Mouse (Mus musculus) hindbrain, embryonic 16.5 days (tissue): Measurements from ENCODE around the gene 1700122O11Rik. TPM values are rescaled to one million over a fixed set of nuclear protein-coding genes. Genes with fewer than 3 reads are reported as not detected.

ENCODE experiments used
- ATAC-seq: fragments of 200-750 bp; cut with Nextera tagmentation; 2 replicates; pipeline ENCODE4 v1.8.0; 2017; ENCODE audit warnings: moderate TSS enrichment, moderate library complexity
- H3K27ac ChIP-seq: fragments of 300-500 bp; sonication (generic); 2 replicates; pipeline ENCODE4 v1.5.1; 2014; ENCODE audit warnings: low read depth, mild to moderate bottlenecking, control low read depth, low read length, moderate library complexity
- H3K27me3 ChIP-seq: fragments of 300-500 bp; sonication (generic); replicated peaks from 2 replicates; pipeline ENCODE4 v1.6.1; 2014; ENCODE audit warnings: low read length; ENCODE audit not compliant: control insufficient read depth, insufficient read depth
- H3K36me3 ChIP-seq: fragments of 300-500 bp; sonication (generic); 2 replicates; pipeline ENCODE4 v1.6.1; 2014; ENCODE audit warnings: mild to moderate bottlenecking, low read length, moderate library complexity, mixed read lengths; ENCODE audit not compliant: control insufficient read depth, insufficient read depth
- H3K4me1 ChIP-seq: fragments of 300-500 bp; sonication (generic); 2 replicates; pipeline ENCODE4 v1.6.1; 2014; ENCODE audit warnings: low read depth, low read length; ENCODE audit not compliant: control insufficient read depth, insufficient read depth
- H3K4me2 ChIP-seq: fragments of 300-500 bp; sonication (generic); 2 replicates; pipeline ENCODE4 v1.6.1; 2014; ENCODE audit warnings: mild to moderate bottlenecking, low read length, control low read depth, moderate library complexity
- H3K4me3 ChIP-seq: fragments of 300-500 bp; sonication (generic); 2 replicates; pipeline ENCODE4 v1.5.1; 2014; ENCODE audit warnings: mild to moderate bottlenecking, low read length, control low read depth, moderate library complexity
- H3K9ac ChIP-seq: fragments of 300-500 bp; sonication (generic); 2 replicates; pipeline ENCODE4 v1.6.1; 2014; ENCODE audit warnings: low read depth, mild to moderate bottlenecking, control low read depth, low read length, moderate library complexity
- H3K9me3 ChIP-seq: fragments of 300-500 bp; sonication (generic); 2 replicates; pipeline ENCODE4 v1.6.1; 2014; ENCODE audit warnings: mild to moderate bottlenecking, low read length, moderate library complexity; ENCODE audit not compliant: control insufficient read depth
- WGBS: fragments of 180-500 bp; shearing (Covaris S2); extraction: QIAGEN DNeasy Blood & Tissue Kit; methylation state at CpG from one replicate; pipeline ENCODE4 v1.1.7; 2014; 5-methylcytosine and 5-hydroxymethylcytosine counted together
- polyA plus RNA-seq: library from polyadenylated mRNA; unstranded; fragments of >200 nt; fragmentation: Nextera tagmentation; extraction: Ambion mirVana; gene quantifications from 2 replicates; pipeline ENCODE4 v1.2.1, GENCODE M21; 2015

1700122O11Rik gene
- polyA plus RNA-seq: not detected in 2 replicates

DNA sequence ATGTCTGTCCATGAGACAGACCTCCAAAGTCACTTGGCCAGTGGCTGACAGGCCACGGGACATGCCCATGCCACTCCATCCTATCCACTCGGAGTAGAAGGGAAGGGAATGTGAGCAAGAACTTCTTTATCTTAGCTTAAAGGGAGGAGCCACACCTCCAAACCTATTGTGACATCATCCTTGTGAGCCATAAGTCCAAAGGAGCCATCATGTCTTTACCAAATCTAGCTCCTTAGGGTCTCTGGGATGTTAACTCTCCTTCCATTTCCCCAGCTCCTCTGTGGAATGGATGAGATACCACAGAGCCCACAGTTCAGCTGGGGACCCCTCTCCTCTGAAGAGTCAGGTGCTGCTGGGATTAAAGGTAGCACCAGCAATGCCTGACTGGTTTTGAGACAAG is at the start of gene 1700122O11Rik:
Gene 1700122O11Rik (minus strand): TSS at position 101 of the 400 bp plus-strand sequence.
- ATAC-seq: no peak
- H3K27me3 ChIP-seq: peaks cover 9% of the 10 kb centered on the region
- 96% methylated on average over 2 of the region's 2 CpGs for WGBS

DNA sequence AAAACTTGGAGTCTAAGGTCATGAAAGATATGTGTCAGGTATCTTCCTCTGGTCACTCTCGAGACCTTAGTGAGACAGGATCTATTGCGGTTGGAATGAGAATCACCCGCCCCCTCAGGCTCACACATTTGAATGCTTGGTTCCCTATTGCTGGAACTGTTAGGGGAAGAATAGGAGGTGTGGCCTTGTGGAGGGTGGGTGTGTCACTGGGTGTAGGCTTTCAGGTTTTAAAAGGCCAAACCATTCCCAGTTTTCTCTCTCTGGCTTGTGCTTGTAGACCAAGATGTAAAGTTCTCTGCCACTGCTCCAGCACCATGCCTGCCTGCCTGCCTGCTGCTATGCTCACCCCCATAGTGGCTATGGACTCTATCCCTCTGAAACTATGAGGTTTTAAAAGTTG is 42.5 kb upstream of the 1700122O11Rik start:
- WGBS: 52% methylated on average over 3 of the region's 3 CpGs
- no peak overlapping the region for H3K4me2 ChIP-seq

More for the DNA sequence above, at the start of gene 1700122O11Rik:
- H3K4me2 ChIP-seq: no peak within 1 kb of the TSS
- no peaks in the 10 kb centered on the region for H3K36me3 ChIP-seq
- H3K4me1 ChIP-seq: peaks cover 15% of the 10 kb centered on the region
- no peak within 1 kb of the TSS for H3K4me3 ChIP-seq
- no peak within 1 kb of the TSS for H3K27ac ChIP-seq
- H3K9me3 ChIP-seq: no peaks in the 10 kb centered on the region
- no peak within 1 kb of the TSS for H3K9ac ChIP-seq

DNA sequence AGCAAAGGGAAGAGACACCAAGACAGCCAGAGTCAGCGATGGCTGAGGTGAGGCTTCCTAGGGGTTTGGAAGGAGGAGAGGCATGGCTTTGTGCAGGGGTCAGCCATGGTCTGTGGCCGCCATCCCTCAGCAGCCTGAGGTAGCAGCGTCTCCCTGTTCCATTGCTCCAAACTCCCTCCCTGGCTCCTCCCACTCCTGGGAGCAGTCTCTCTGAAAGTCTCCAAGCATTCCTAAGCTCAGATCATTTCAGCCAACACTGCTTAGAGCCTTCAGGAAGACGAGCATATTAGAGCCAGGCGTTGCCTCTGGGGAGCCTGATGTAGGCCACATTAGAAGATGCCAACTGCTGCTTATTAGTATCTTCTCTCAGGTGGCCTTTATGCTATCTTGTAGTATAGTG is 29.6 kb upstream of the 1700122O11Rik start:
- Histone ChIP-seq H3K4me3 (no peak overlapping the region), H3K4me1 (peaks cover 4% of the 10 kb centered on the region; the same call in 1 of the 2 replicates), H3K36me3 (no peaks in the 10 kb centered on the region), H3K9me3 (no peaks in the 10 kb centered on the region; the same call in 1 of the 2 replicates), H3K27me3 (no peaks in the 10 kb centered on the region), H3K9ac (no peak overlapping the region), H3K4me2 (no peak overlapping the region), H3K27ac (no peak overlapping the region)
- WGBS: 32% methylated on average over 5 of the region's 5 CpGs
- ATAC-seq: no peak

More for the DNA sequence above, 42.5 kb upstream of the 1700122O11Rik start:
- Histone ChIP-seq H3K27me3 (no peaks in the 10 kb centered on the region), H3K27ac (no peak overlapping the region), H3K9me3 (no peaks in the 10 kb centered on the region), H3K36me3 (no peaks in the 10 kb centered on the region), H3K4me3 (no peak overlapping the region), H3K9ac (no peak overlapping the region), H3K4me1 (no peaks in the 10 kb centered on the region)
- ATAC-seq: no peak

DNA sequence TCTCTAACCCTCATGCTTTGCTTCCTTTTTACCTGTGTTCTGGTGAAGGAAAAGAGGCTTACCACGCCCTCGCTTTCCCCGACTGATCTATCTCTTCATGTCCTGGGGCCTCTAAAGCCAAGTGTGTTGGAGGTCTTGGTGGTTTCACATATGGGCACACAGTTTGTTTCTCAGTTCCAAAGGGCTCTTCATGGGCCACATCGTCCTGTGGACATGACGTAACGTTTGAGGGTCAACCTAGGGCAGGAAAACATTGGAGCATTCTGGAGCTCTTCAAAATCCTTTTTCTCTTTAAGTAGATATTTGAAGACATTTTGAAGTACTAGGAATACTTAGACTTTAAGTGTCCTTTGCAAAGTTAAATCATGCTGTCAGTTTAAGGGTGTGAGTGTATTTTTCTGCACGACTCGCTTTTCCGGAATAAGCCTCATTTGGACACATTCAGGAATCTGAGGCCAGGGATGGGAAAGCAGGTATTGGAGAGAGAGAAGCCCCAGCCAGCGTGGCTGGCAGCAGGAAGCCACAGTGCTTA is 29.1 kb upstream of the 1700122O11Rik start:
- no peaks in the 10 kb centered on the region for H3K36me3 ChIP-seq
- no peak overlapping the region for H3K4me3 ChIP-seq
- 75% methylated on average over 10 of the region's 10 CpGs for WGBS
- no peak for ATAC-seq
- no peak overlapping the region for H3K9ac ChIP-seq
- H3K27ac ChIP-seq: no peak overlapping the region
- H3K27me3 ChIP-seq: no peaks in the 10 kb centered on the region
- no peaks in the 10 kb centered on the region; the same call in 1 of the 2 replicates for H3K9me3 ChIP-seq
- no peak overlapping the region for H3K4me2 ChIP-seq
- H3K4me1 ChIP-seq: peaks cover 4% of the 10 kb centered on the region; the same call in 1 of the 2 replicates

DNA sequence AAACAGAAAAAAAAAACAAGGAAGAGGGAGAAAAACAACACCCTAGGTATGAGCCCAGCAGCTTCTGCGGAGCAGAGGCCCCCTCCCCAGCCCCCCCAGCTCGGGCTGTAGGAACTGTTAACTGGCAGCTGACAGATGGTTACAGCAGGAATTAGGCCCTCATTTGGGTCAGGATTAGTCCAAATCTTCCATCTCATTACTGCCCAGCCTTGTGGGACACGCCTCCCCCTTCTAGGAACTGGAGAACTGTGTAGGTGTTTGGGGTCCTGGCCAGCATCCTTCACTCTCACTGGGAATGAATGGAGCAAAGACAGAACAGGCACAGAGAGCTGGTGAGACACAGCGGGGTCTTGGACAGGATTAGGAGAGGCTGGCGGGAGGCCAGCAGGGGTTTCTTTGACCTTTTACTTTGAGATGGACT is 27.0 kb upstream of the 1700122O11Rik start:
- Histone ChIP-seq H3K9me3 (no peaks in the 10 kb centered on the region), H3K4me2 (no peak overlapping the region), H3K9ac (no peak overlapping the region), H3K27ac (no peak overlapping the region), H3K4me1 (peaks cover 4% of the 10 kb centered on the region; the same call in 1 of the 2 replicates), H3K4me3 (no peak overlapping the region), H3K36me3 (no peaks in the 10 kb centered on the region), H3K27me3 (no peaks in the 10 kb centered on the region)
- ATAC-seq: peak; percentile 54; the same call in 1 of the 2 replicates
- 38% methylated on average over 5 of the region's 5 CpGs for WGBS

DNA sequence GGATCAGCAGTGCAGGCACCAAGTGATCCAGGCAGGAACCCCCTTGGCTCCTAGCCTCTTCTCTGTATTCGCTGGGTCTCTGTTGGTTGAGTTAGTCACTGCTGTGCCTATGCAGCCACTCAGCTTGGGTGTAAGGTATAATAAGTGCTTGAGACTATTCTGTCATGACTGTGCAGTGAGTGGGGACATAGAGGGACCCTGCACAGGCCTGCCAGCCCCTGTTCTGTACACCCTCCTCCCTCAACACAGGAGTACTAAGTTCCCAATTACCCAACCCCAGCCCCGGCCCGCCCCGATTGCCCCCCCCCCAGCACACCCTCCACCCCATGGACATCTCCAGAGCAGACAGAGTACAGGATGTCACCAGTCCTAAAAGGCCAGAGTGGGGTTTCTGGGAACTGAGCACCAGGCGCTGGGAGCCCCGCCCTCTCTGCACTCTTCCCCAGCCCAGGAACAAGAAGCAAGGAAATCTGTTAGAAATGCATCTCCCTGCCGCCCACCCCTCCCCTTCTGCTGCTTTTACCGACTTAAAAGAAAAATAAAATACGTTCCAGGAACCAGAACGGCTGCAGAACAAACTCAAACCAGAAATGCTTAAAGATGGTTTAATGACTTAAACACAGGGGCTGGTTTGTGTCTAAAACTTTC is 26.2 kb upstream of the 1700122O11Rik start:
- Histone ChIP-seq H3K27ac (no peak overlapping the region), H3K36me3 (no peaks in the 10 kb centered on the region), H3K27me3 (no peaks in the 10 kb centered on the region), H3K9me3 (no peaks in the 10 kb centered on the region), H3K4me2 (no peak overlapping the region), H3K4me3 (no peak overlapping the region), H3K4me1 (peaks cover 4% of the 10 kb centered on the region; the same call in 1 of the 2 replicates), H3K9ac (no peak overlapping the region)
- WGBS: 49% methylated on average over 10 of the region's 10 CpGs
- ATAC-seq: no peak

DNA sequence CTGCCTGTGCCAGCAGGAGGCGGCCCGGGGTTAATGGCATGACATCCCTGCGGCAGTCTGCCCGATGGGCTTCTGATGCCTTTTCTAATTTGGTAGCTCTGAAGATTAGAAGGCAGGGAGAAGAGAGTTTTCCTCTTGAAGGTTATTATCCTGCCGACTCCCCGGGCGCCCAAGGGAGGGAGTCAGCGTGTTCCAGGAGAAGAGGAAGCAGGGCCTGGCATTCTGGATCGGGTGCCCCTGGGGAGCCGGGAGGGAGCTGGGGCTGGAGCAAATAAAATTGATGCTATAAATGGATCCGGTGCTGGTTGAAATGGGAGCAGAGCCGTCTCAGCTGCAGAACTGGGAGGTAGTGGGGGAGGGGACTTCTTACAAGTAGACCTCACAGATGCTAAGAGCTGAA is 19.3 kb upstream of the 1700122O11Rik start:
- peak overlapping the region; percentile 36 for H3K27ac ChIP-seq
- no peak overlapping the region for H3K4me3 ChIP-seq
- WGBS: 2% methylated on average over 12 of the region's 12 CpGs
- peak overlapping the region; percentile 8; the same call in 1 of the 2 replicates for H3K4me2 ChIP-seq
- no peaks in the 10 kb centered on the region for H3K9me3 ChIP-seq
- peak; percentile 58 for ATAC-seq
- H3K27me3 ChIP-seq: peaks cover 8% of the 10 kb centered on the region; the same call in 1 of the 2 replicates
- no peaks in the 10 kb centered on the region for H3K36me3 ChIP-seq
- H3K4me1 ChIP-seq: peaks cover 14% of the 10 kb centered on the region
- 0 out of 2 replicates have a peak overlapping the region, but pooled peaks have one; percentile 17 for H3K9ac ChIP-seq

DNA sequence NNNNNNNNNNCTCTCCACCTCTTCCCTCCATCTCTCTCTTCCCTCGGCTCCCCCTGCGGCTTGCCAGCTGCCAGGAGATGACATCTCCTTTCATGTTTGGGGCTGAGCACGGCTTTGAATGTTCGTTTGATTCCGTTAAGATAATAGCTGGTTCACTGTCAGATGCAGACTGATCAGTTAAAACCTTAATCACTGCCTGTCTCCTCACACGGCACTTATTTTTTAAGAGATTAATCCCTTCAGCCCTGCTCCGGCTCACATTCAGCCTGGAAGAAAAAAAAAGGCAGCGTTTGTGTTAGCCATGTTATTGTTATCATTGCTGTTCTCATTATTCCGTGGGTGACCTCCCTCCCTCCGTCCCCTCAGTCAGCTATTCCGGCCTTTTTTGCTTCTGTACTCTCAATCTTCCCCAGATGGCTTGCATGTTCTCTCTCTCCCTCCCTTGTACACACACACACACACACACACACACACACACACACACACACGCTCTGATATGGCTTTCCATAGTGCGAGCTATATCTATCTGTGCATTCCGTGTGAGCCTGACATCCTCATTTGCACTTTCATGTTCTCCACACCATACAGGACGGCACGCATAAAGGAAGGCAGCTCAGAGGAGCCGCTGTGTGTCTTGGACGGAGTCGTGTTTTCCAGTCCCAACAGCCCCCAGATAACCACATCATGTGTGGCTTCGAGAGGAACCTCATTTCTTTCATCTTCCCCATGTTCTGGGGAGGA is 17.2 kb upstream of the 1700122O11Rik start:
- 34% methylated on average over 20 of the region's 20 CpGs for WGBS
- ATAC-seq: no peak
- no peak overlapping the region for H3K27ac ChIP-seq
- peaks cover 14% of the 10 kb centered on the region for H3K4me1 ChIP-seq
- H3K9me3 ChIP-seq: no peaks in the 10 kb centered on the region
- H3K4me2 ChIP-seq: peak overlapping the region; percentile 28; the same call in 1 of the 2 replicates
- H3K4me3 ChIP-seq: no peak overlapping the region
- no peaks in the 10 kb centered on the region for H3K36me3 ChIP-seq
- 0 out of 2 replicates have a peak overlapping the region, but pooled peaks have one; percentile 22 for H3K9ac ChIP-seq
- peaks cover 8% of the 10 kb centered on the region; the same call in 1 of the 2 replicates for H3K27me3 ChIP-seq

DNA sequence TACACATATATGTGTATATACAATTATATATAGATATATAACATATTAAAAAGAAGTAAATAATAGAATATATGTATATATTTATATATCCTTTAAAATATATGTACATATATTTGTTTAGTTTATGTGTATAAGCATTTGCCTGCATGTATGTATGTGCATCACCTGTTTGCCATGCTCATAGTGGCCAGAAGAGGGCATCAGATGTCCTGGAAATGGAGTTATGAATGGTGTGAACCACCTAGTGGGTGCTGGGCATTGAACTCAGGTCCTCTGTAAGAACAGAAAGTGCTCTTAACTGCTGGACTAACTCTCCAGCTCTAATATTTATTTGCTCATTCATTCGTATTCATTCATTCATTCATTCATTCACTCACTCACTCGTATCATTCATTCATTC is 15.6 kb upstream of the 1700122O11Rik start:
- WGBS: 73% methylated on average over 2 of the region's 2 CpGs
- no peak for ATAC-seq
- H3K9ac ChIP-seq: no peak overlapping the region
- peaks cover 14% of the 10 kb centered on the region for H3K4me1 ChIP-seq
- H3K27ac ChIP-seq: no peak overlapping the region
- no peaks in the 10 kb centered on the region for H3K9me3 ChIP-seq
- H3K4me2 ChIP-seq: no peak overlapping the region
- no peaks in the 10 kb centered on the region for H3K36me3 ChIP-seq
- no peak overlapping the region for H3K4me3 ChIP-seq
- peaks cover 8% of the 10 kb centered on the region; the same call in 1 of the 2 replicates for H3K27me3 ChIP-seq
